Mouse (Mus musculus): ENCODE results near the gene Cenpl. TPM values are rescaled to one million over a fixed set of nuclear protein-coding genes. Genes with fewer than 3 reads are reported as not detected.
"Not testable (repeated sequence)": the region's sequence is repeated elsewhere in the genome, so short reads cannot be mapped to it uniquely, and the experiment has no call there.

Cenpl gene
- total RNA-seq (2021), result 10 to 100 TPM in 1 of 2 experiments, 1 to 10 TPM in 1; 8.2 to 10.0 TPM

GRCm38 (mm10) chr1:161070352-161071271 is at the start of gene Cenpl, which contains the start of gene Dars2:
TSS of gene Cenpl (plus strand) at chr1:161070713.
TSS of gene Dars2 (minus strand) at chr1:161070658.
- DNase-seq, result peak; percentile 96

- no peak for DNase-seq
Measured at GRCm38 (mm10) chr1:161025410-161026210, 44.9 kb upstream of the Cenpl start.

GRCm38 (mm10) chr1:161027196-161027595 is 43.3 kb upstream of the Cenpl start:
- DNase-seq, result no peak

GRCm38 (mm10) chr1:161028427-161028826 is 42.1 kb upstream of the Cenpl start:
- not testable (repeated sequence) for DNase-seq

GRCm38 (mm10) chr1:161030058-161030457 is 40.5 kb upstream of the Cenpl start:
- DNase-seq, result no peak

- DNase-seq, result no peak
Measured at GRCm38 (mm10) chr1:161031881-161032280, 38.6 kb upstream of the Cenpl start.

GRCm38 (mm10) chr1:161032345-161032744 is 38.2 kb upstream of the Cenpl start:
- DNase-seq, result no peak

GRCm38 (mm10) chr1:161033856-161034434 is 36.6 kb upstream of the Cenpl start:
- DNase-seq, result no peak

GRCm38 (mm10) chr1:161034435-161035280 is 35.9 kb upstream of the Cenpl start, which contains the start of gene Zbtb37:
TSS of gene Zbtb37 (minus strand) at chr1:161034849.
- peak; percentile 99 for DNase-seq

GRCm38 (mm10) chr1:161035281-161035785 is 35.2 kb upstream of the Cenpl start:
- DNase-seq, result peak; percentile 55

- DNase-seq, result peak; percentile 8
Measured at GRCm38 (mm10) chr1:161035786-161036404, 34.6 kb upstream of the Cenpl start.

- peak; percentile 11 for DNase-seq
Measured at GRCm38 (mm10) chr1:161036411-161036841, 34.1 kb upstream of the Cenpl start.

GRCm38 (mm10) chr1:161037026-161037425 is 33.5 kb upstream of the Cenpl start:
- DNase-seq, result no peak

- DNase-seq, result no peak
Measured at GRCm38 (mm10) chr1:161037599-161037998, 32.9 kb upstream of the Cenpl start.

GRCm38 (mm10) chr1:161038004-161038403 is 32.5 kb upstream of the Cenpl start:
- no peak for DNase-seq

- DNase-seq, result no peak
Measured at GRCm38 (mm10) chr1:161038968-161039721, 31.4 kb upstream of the Cenpl start.

GRCm38 (mm10) chr1:161039741-161040425 is 30.6 kb upstream of the Cenpl start:
- peak; percentile 6 for DNase-seq

GRCm38 (mm10) chr1:161040426-161040770 is 30.1 kb upstream of the Cenpl start:
- no peak for DNase-seq

GRCm38 (mm10) chr1:161040855-161041254 is 29.7 kb upstream of the Cenpl start:
- DNase-seq, result no peak
